Mouse (Mus musculus): Measurements from ENCODE around the gene Afap1l2.
A peak's percentile ranks its signal among the peaks of the same experiment; 100 is the strongest.

Gene Afap1l2

GRCm38 (mm10) chr19:57007781-57008710 is at the start of gene Afap1l2:
Gene Afap1l2, minus strand, starts transcription at chr19:57008228.
- DNase-seq (ENCODE audit: low spot score in 2 of 2), result no peak

- no peak for DNase-seq (ENCODE audit: low spot score in 2 of 2)
Measured at GRCm38 (mm10) chr19:57057568-57057967, 49.5 kb upstream of the Afap1l2 start.

GRCm38 (mm10) chr19:57055215-57056120 is 47.4 kb upstream of the Afap1l2 start:
- no peak for DNase-seq (ENCODE audit: low spot score in 2 of 2)

GRCm38 (mm10) chr19:57052959-57053358 is 44.9 kb upstream of the Afap1l2 start:
- DNase-seq (ENCODE audit: low spot score in 2 of 2), result no peak

DNA sequence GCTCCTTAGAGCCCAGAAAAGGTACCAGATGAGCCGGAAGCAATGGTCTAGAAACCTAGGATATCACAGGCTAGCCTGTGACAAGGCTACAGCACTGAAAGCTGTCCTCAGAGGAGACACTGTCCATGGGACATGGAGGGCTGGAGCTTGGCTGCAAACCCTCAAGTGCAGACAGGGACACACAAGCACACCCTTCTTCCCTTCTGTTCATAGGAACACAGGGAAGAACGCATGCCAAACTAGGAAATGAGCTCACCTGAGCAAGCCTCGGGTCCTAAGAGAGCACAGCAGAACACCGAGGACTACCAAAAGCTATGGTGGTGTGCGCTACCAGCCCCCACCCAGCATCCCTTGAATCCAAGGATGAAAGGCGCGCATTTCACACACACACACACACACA is 44.0 kb upstream of the Afap1l2 start:
- DNase-seq (ENCODE audit: low spot score in 2 of 2), result no peak

GRCm38 (mm10) chr19:57049592-57050090 is 41.6 kb upstream of the Afap1l2 start:
- DNase-seq (ENCODE audit: low spot score in 2 of 2), result no peak

GRCm38 (mm10) chr19:57047671-57048320 is 39.8 kb upstream of the Afap1l2 start:
- DNase-seq (ENCODE audit: low spot score in 2 of 2), result no peak

DNA sequence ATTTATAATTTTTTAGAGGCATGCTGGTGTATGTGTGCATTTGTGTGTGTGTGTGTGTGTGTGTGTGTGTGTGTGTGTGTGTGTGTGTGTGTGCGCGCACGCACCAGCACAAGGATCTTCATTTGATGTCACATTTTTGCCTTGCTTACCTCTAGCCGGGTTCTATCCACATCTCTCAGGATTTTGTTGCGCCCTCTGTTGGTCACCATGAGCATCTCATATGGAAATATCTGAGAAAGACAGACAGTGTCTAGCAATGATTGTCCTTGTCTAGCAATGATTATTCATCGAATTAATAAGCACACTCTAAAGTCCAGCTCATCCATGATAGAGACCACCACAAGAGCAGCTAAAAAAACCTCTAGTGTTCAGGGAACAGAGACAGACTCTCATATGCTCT is 31.2 kb upstream of the Afap1l2 start:
- peak in 1 of 2 experiments; percentile 7 for DNase-seq (ENCODE audit: low spot score in 2 of 2)

- no peak for DNase-seq (ENCODE audit: low spot score in 2 of 2)
Measured at GRCm38 (mm10) chr19:57036860-57037259, 28.8 kb upstream of the Afap1l2 start.

GRCm38 (mm10) chr19:57031582-57031981 is 23.6 kb upstream of the Afap1l2 start:
- peak; percentile 23 to 50 for DNase-seq (ENCODE audit: low spot score in 2 of 2)

GRCm38 (mm10) chr19:57029461-57029860 is 21.4 kb upstream of the Afap1l2 start:
- DNase-seq (ENCODE audit: low spot score in 2 of 2), result no peak

DNA sequence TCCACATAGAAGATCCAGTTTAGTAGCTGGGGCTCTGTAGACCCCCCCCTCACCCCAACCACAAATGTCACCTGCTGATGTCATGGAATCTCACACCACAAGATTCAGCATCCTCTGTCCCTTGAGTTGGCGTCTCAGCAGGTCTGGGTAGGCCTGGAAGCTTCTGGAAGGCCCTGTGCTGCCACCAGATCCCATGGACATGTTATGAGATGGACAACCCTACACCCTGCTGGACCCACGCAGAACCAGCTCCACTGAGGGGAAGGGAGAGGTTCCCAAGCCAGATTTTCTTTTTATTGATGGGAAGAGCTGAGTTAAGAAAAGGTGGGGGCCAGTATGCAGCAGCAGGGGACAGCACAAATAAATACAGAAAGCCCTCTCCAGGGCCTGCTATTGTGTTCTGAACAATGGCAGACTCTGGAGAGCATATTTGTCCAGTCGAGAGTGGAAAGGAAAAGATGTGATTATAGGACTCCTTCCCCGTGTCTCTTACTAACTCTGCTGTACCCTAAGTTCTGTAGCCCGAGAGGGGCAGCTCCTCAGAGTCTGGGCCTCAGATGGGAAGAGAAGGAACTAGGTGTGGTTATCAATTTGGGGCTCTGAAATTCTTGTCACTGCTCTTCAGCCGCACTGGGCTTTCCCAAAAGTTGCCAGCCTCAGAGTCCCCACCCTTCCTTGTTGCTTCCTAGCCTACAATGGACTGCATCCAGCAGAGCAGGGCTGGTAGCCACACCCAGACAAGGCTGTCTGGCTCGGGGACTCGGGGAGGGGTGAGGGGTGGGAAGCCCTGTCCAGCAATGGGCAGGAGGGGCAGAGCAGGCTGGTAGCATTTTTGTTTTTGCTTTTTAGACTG is 20.5 kb upstream of the Afap1l2 start:
- no peak for DNase-seq (ENCODE audit: low spot score in 2 of 2)

DNA sequence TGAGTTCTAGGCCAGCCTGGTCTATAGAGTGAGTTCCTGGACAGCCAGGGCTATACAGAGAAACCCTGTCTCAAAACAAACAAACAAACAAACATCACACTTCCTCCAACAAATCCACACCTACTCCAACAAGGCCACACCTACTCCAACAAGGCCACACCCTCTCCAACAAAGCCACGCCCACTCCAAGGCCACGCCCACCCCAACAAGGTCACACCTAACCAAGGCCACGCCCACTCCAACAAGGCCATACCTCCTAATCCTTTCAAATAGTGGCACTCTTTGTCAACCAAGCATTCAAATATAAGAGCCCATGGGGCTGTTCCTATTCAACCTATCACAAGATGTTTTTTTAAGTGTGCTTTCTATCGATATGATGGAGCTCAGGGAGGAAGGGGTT is 18.5 kb upstream of the Afap1l2 start:
- no peak for DNase-seq (ENCODE audit: low spot score in 2 of 2)

DNA sequence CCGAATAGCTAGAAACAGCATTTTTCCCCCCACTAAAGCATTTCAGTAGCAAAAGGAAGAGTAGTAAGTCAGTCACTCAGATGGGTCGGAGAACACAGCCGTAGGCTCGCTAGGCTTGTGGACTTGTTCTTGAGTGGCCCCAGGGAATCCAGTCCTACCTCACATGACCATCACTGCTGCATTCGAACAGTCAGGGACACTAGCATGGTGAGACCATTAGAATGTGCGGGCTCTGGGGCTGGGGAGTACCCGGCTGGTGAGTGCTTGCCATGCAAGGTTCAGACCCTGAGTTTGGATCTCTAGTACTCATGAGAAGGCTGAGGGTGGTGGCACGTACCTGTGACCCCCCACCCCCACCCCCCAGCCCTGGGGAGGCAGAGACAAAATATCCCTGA is 9.8 kb upstream of the Afap1l2 start:
- no peak for DNase-seq (ENCODE audit: low spot score in 2 of 2)

DNA sequence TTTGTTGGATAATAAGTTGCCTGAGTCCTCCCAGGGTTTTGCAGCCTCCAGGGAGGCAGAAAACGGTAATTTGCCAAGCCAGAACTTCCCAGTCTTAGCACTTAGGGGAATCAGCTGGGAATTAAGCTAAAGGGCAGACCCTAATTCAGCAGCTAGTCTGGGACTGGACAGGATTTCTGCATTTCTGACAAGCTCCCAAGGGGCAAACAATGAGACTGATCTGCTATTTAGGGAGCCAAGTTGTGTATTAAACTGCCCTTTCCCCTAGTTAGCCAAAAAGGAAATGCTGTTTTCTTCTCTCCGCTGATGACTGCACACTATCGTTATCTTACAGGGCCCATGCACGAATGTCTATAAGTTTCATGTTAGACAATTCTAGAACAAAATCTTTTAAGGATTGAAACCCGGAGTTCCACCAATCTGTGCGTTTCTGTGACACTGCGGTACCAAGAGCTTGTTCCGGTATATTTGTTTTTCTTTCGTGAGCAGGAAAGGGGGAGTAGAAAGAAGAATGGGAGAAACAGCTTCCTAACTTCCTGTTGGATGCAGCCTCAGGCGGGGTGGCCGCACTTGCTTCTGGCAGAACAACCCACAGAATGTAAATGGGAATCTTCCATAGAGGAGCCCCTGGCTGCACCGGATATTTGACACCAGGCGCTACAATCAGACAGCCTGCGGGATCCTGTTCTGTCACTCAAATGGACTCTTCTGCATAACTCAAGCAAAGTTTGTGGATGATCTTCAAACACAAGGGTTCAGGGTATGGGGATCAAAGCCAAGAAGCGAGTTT is 9.2 kb upstream of the Afap1l2 start:
- no peak for DNase-seq (ENCODE audit: low spot score in 2 of 2)

DNA sequence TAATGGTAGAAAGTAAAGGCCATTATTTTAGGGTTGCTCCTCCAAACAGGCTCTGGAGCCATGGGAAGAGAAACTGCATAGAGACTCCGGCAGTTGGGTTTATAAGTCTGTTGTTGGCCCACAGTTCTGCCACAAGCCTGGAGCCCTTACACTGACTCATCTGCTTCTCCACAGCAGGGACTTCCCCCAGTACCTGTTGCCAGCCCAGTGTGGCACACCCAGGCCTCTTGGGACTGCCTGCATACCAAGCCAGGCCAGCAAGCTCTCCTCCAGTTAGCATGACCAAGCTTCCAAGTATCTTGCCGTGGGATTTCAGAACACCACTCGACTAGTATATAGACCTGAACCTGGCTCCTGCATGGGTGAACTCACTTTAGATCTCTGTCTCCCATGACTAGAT is 6.8 kb upstream of the Afap1l2 start:
- DNase-seq (ENCODE audit: low spot score in 2 of 2), result peak in 1 of 2 experiments; percentile 25

DNA sequence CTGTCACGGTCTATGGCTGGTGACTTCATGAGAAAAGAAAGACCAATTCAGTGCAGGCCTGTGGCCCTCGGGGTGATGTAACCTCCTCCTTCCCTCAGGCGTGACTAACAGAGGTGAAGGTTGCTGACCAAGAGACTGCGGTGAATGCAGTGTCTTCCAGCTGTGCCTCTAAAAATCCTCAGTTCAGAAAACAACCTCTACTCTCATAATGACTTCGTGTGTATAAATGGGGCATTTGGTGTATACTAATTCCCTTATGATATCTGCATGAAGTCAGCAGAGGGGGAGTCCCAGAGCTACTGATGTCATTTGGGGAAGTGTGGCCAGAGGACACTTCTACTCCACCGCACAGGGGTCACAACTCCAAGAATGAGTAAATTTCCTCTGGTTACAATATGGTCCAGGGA is 5.2 kb upstream of the Afap1l2 start:
- peak in 1 of 2 experiments; percentile 37 for DNase-seq (ENCODE audit: low spot score in 2 of 2)

- no peak for DNase-seq (ENCODE audit: low spot score in 2 of 2)
Measured at GRCm38 (mm10) chr19:57012068-57012467, 4.0 kb upstream of the Afap1l2 start.

- DNase-seq (ENCODE audit: low spot score in 2 of 2), result no peak
Measured at GRCm38 (mm10) chr19:57010064-57010463, 2.0 kb upstream of the Afap1l2 start.

DNA sequence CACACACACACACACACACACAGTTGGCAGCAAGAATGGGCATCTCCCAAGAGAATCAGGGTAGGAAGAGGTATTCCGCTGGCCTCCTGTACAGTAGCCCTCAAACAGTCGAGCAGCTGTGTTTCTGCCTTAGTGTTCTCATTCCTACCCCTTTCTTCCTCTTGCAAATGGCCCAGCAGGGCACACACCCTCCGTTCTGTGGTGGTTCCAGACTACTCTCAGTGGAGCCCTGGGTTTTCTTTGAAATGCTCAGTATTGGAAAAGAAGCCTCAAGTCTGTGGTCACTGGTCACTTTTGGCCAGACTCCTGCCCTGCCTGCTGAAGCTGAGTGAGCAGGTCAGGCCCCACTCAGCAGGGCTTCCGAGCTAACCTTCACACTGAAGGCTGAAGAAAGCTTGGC is 1.6 kb upstream of the Afap1l2 start:
- DNase-seq (ENCODE audit: low spot score in 2 of 2), result no peak
